9 mouse cellular contexts compared by ENCODE assay signal in genomic region chr19:61199316-61199715, GRCm38 (mm10). TPM values are rescaled to one million over a fixed set of nuclear protein-coding genes. Genes with fewer than 3 reads are reported as not detected.
DNase-seq lines count a peak whose midpoint lies in the region; ATAC-seq and TF ChIP-seq lines count a peak whose summit lies in the region.
"Had no signal": no experiment of that assay in that cellular context is flagged by ENCODE, and none has a peak within 500 bp of the region (broad histone marks: within the 10 kb centered on the region; RNA-seq: fewer than 3 reads in every experiment).

No protein-coding gene starts in this region.

- no peak for ATAC-seq in liver, embryonic 12.5 days
- ATAC-seq in limb, embryonic 11.5 days (ENCODE audit: insufficient number of reproducible peaks, low FRiP score, low TSS enrichment, low read depth): no peak

- TF ChIP-seq CTCF in embryonic fibroblast, embryonic 13.5 days (IDR thresholded peaks at IDR 0.05; ENCODE audit: borderline replicate concordance, insufficient read depth, low read length): peak; percentile 49; the same call in 1 of the 2 replicates

- H3K36me3 ChIP-seq in liver, embryonic 12.5 days: no peaks in the 10 kb centered on the region
- no peaks in the 10 kb centered on the region for H3K36me3 ChIP-seq in limb, embryonic 11.5 days (ENCODE audit: control insufficient read depth, insufficient read depth, low read length)
- H3K36me3 ChIP-seq: heart, embryonic 15.5 days had no signal

- no peaks in the 10 kb centered on the region for H3K9me3 ChIP-seq in liver, embryonic 12.5 days (replicated peaks)
- no peaks in the 10 kb centered on the region for H3K9me3 ChIP-seq in limb, embryonic 11.5 days (ENCODE audit: control insufficient read depth, low read length)
- H3K9me3 ChIP-seq: heart, embryonic 15.5 days had no signal

- H3K9ac ChIP-seq in liver, embryonic 12.5 days: no peak overlapping the region
- H3K9ac ChIP-seq in limb, embryonic 11.5 days (ENCODE audit: low read length): no peak overlapping the region
- H3K9ac ChIP-seq: heart, embryonic 15.5 days had no signal

- peak; percentile 88 for DNase-seq in liver
- peak; percentile 86 for DNase-seq in adrenal gland, postnatal 25 days
- peak; percentile 82 to 92 for DNase-seq in kidney, adult 8-10 months
- DNase-seq in limb, embryonic 11.5 days (ENCODE audit: low spot score): peak; percentile 95
- DNase-seq in right cerebral cortex, adult 2 months (ENCODE audit: low spot score in 2 of 2): peak; percentile 88 to 95
- DNase-seq in urinary bladder, postnatal 14 days (ENCODE audit: low spot score): peak; percentile 91

- peaks cover 5% of the 10 kb centered on the region; the same call in 1 of the 2 replicates for H3K4me1 ChIP-seq in liver, embryonic 12.5 days
- H3K4me1 ChIP-seq in embryonic fibroblast, embryonic 13.5 days (ENCODE audit: control insufficient read depth, insufficient read depth, low read length): no peaks in the 10 kb centered on the region
- H3K4me1 ChIP-seq in limb, embryonic 11.5 days (ENCODE audit: control insufficient read depth, insufficient read depth, low read length): no peaks in the 10 kb centered on the region
- H3K4me1 ChIP-seq: heart, embryonic 15.5 days had no signal

- 0 out of 2 replicates have a peak, but pooled peaks cover 4% of the 10 kb centered on the region for H3K27me3 ChIP-seq in liver, embryonic 12.5 days (replicated peaks)
- no peaks in the 10 kb centered on the region for H3K27me3 ChIP-seq in limb, embryonic 11.5 days (ENCODE audit: control insufficient read depth, insufficient read depth, low read length)
- H3K27me3 ChIP-seq: heart, embryonic 15.5 days had no signal

- WGBS in liver, embryonic 12.5 days (ENCODE audit: insufficient replicate concordance): 12% methylated on average over 13 of the region's 13 CpGs
- 19% methylated on average over 13 of the region's 13 CpGs for WGBS in limb, embryonic 11.5 days

- TF ChIP-seq POLR2A in embryonic fibroblast, embryonic 13.5 days (IDR thresholded peaks at IDR 0.05; ENCODE audit: low read depth, low read length): no peak

- no peak overlapping the region for H3K4me2 ChIP-seq in liver, embryonic 12.5 days
- H3K4me2 ChIP-seq in limb, embryonic 11.5 days (ENCODE audit: low read depth, severe bottlenecking): no peak overlapping the region
- H3K4me2 ChIP-seq: heart, embryonic 15.5 days had no signal

- H3K4me3 ChIP-seq in liver, embryonic 12.5 days: no peak overlapping the region
- no peak overlapping the region for H3K4me3 ChIP-seq in embryonic fibroblast, embryonic 13.5 days (ENCODE audit: insufficient read depth, low read length)
- no peak overlapping the region for H3K4me3 ChIP-seq in limb, embryonic 11.5 days (ENCODE audit: low read depth, low read length)
- H3K4me3 ChIP-seq: heart, embryonic 15.5 days had no signal

- H3K27ac ChIP-seq in liver, embryonic 12.5 days: no peak overlapping the region
- H3K27ac ChIP-seq in embryonic fibroblast, embryonic 13.5 days (ENCODE audit: insufficient read depth, low read length): no peak overlapping the region
- no peak overlapping the region for H3K27ac ChIP-seq in limb, embryonic 11.5 days (replicated peaks; ENCODE audit: low read depth, low read length)
- H3K27ac ChIP-seq: heart, embryonic 15.5 days had no signal

RNA-seq across cellular contexts. Expression of gene Gm6020, which starts 15.6 kb away (rescaled TPM):
- polyA plus RNA-seq in liver, embryonic 12.5 days (2016; fragmentation: Nextera tagmentation; extraction: Ambion mirVana): not detected in 2 replicates
- not detected in 2 replicates for total RNA-seq in adrenal gland, postnatal 25 days (2021)
- not detected in 2 replicates for polyA plus RNA-seq in embryonic fibroblast, embryonic 13.5 days (2011; ENCODE audit: insufficient read length, low read depth, missing spikeins)
- polyA plus RNA-seq in limb, embryonic 11.5 days (2014; fragmentation: Nextera tagmentation; extraction: Ambion mirVana): not detected in 2 replicates
- polyA plus RNA-seq: heart, embryonic 15.5 days had no signal

RNA-seq across cellular contexts. Expression of gene Gm7102, which starts 23.2 kb away (rescaled TPM):
- 0.17 TPM in 1 of 2 replicates, not detected in the other for polyA plus RNA-seq in liver, embryonic 12.5 days (2016; fragmentation: Nextera tagmentation; extraction: Ambion mirVana)
- total RNA-seq in adrenal gland, postnatal 25 days (2021): 0.33 TPM in 1 of 2 replicates, not detected in the other
- polyA plus RNA-seq in embryonic fibroblast, embryonic 13.5 days (2011; ENCODE audit: insufficient read length, low read depth, missing spikeins): not detected in 2 replicates
- 0.13 TPM in 1 of 2 replicates, not detected in the other for polyA plus RNA-seq in limb, embryonic 11.5 days (2014; fragmentation: Nextera tagmentation; extraction: Ambion mirVana)
- polyA plus RNA-seq: heart, embryonic 15.5 days had no signal

RNA-seq across cellular contexts. Expression of gene Csf2ra, which starts 28.9 kb away (rescaled TPM):
- polyA plus RNA-seq in liver, embryonic 12.5 days (2016; fragmentation: Nextera tagmentation; extraction: Ambion mirVana): 14.2 and 15.9 TPM in 2 replicates
- 21.3 and 31.7 TPM in 2 replicates for total RNA-seq in adrenal gland, postnatal 25 days (2021)
- polyA plus RNA-seq in embryonic fibroblast, embryonic 13.5 days (2011; ENCODE audit: insufficient read length, low read depth, missing spikeins): 15.4 and 22.2 TPM in 2 replicates
- 15.1 and 17.6 TPM in 2 replicates for polyA plus RNA-seq in limb, embryonic 11.5 days (2014; fragmentation: Nextera tagmentation; extraction: Ambion mirVana)

RNA-seq across cellular contexts. Expression of gene Zfp950, which starts 58.7 kb away (rescaled TPM):
- polyA plus RNA-seq in liver, embryonic 12.5 days (2016; fragmentation: Nextera tagmentation; extraction: Ambion mirVana): 16.8 and 17.4 TPM in 2 replicates
- 42.2 and 50.5 TPM in 2 replicates for total RNA-seq in adrenal gland, postnatal 25 days (2021)
- 24.6 and 39.8 TPM in 2 replicates for polyA plus RNA-seq in embryonic fibroblast, embryonic 13.5 days (2011; ENCODE audit: insufficient read length, low read depth, missing spikeins)
- polyA plus RNA-seq in limb, embryonic 11.5 days (2014; fragmentation: Nextera tagmentation; extraction: Ambion mirVana): 28.2 and 29.2 TPM in 2 replicates
